Mouse (Mus musculus): ENCODE data around the gene Trmt112. TPM values are rescaled to one million over a fixed set of nuclear protein-coding genes. Genes with fewer than 3 reads are reported as not detected.

The Trmt112 gene
- 173 and 177 TPM in 2 replicates for polyA plus RNA-seq (2014; fragmentation: Nextera tagmentation; extraction: Ambion mirVana)

- under 1% methylated on average over 65 of the region's 65 CpGs for WGBS
Measured at GRCm38 (mm10) chr19:6909507-6910289, at the start of gene Trmt112, which contains the start of gene Prdx5. Gene Trmt112 (plus strand): TSS chr19:6909698. Gene Prdx5 (minus strand): TSS chr19:6910106.

GRCm38 (mm10) chr19:6859971-6860370 is 49.5 kb upstream of the Trmt112 start:
- Histone ChIP-seq H3K4me1 (ENCODE audit: control insufficient read depth, insufficient read depth, low read length) (peaks cover 3% of the 10 kb centered on the region; the same call in 1 of the 2 replicates), H3K9ac (ENCODE audit: low read length) (no peak overlapping the region), H3K27me3 (ENCODE audit: control insufficient read depth, insufficient read depth, low read length) (peaks cover 11% of the 10 kb centered on the region), H3K9me3 (ENCODE audit: control insufficient read depth, low read length) (no peaks in the 10 kb centered on the region), H3K4me3 (ENCODE audit: low read depth, low read length) (no peak overlapping the region), H3K27ac (replicated peaks; ENCODE audit: low read depth, low read length) (no peak overlapping the region), H3K36me3 (ENCODE audit: control insufficient read depth, insufficient read depth, low read length) (no peaks in the 10 kb centered on the region), H3K4me2 (ENCODE audit: low read depth, severe bottlenecking) (no peak overlapping the region)
- ATAC-seq (ENCODE audit: insufficient number of reproducible peaks, low FRiP score, low TSS enrichment, low read depth) (no peak), DNase-seq (ENCODE audit: low spot score) (no peak)
- WGBS = 94% methylated on average over 3 of the region's 3 CpGs

More at GRCm38 (mm10) chr19:6909507-6910289, at the start of gene Trmt112, which contains the start of gene Prdx5:
- no peaks in the 10 kb centered on the region for H3K27me3 ChIP-seq (ENCODE audit: control insufficient read depth, insufficient read depth, low read length)
- peak within 1 kb of the TSS; percentile 67 for H3K9ac ChIP-seq (ENCODE audit: low read length)
- H3K4me1 ChIP-seq (ENCODE audit: control insufficient read depth, insufficient read depth, low read length) = peaks cover 13% of the 10 kb centered on the region; the same call in 1 of the 2 replicates
- peak within 1 kb of the TSS; percentile 80 for H3K4me2 ChIP-seq (ENCODE audit: low read depth, severe bottlenecking)
- DNase-seq (ENCODE audit: low spot score) (peak; percentile 93), ATAC-seq (ENCODE audit: insufficient number of reproducible peaks, low FRiP score, low TSS enrichment, low read depth) (peak; percentile 90)
- peak within 1 kb of the TSS; percentile 60 for H3K4me3 ChIP-seq (ENCODE audit: low read depth, low read length)
- peaks cover 15% of the 10 kb centered on the region for H3K36me3 ChIP-seq (ENCODE audit: control insufficient read depth, insufficient read depth, low read length)
- peak within 1 kb of the TSS; percentile 98 for H3K27ac ChIP-seq (replicated peaks; ENCODE audit: low read depth, low read length)
- H3K9me3 ChIP-seq (ENCODE audit: control insufficient read depth, low read length) = no peaks in the 10 kb centered on the region

- peaks cover under 1% of the 10 kb centered on the region; the same call in 1 of the 2 replicates for H3K4me1 ChIP-seq (ENCODE audit: control insufficient read depth, insufficient read depth, low read length)
- WGBS = 91% methylated on average over 6 of the region's 6 CpGs
- no peak overlapping the region for H3K4me2 ChIP-seq (ENCODE audit: low read depth, severe bottlenecking)
- H3K4me3 ChIP-seq (ENCODE audit: low read depth, low read length) = no peak overlapping the region
- DNase-seq (ENCODE audit: low spot score) = no peak
- H3K9me3 ChIP-seq (ENCODE audit: control insufficient read depth, low read length) = no peaks in the 10 kb centered on the region
- H3K27ac ChIP-seq (replicated peaks; ENCODE audit: low read depth, low read length) = no peak overlapping the region
- no peak for ATAC-seq (ENCODE audit: insufficient number of reproducible peaks, low FRiP score, low TSS enrichment, low read depth)
- no peaks in the 10 kb centered on the region for H3K36me3 ChIP-seq (ENCODE audit: control insufficient read depth, insufficient read depth, low read length)
- H3K27me3 ChIP-seq (ENCODE audit: control insufficient read depth, insufficient read depth, low read length) = peaks cover 7% of the 10 kb centered on the region; the same call in 1 of the 2 replicates
- H3K9ac ChIP-seq (ENCODE audit: low read length) = no peak overlapping the region
Measured at GRCm38 (mm10) chr19:6860706-6861105, 48.8 kb upstream of the Trmt112 start.

- no peaks in the 10 kb centered on the region for H3K4me1 ChIP-seq (ENCODE audit: control insufficient read depth, insufficient read depth, low read length)
- H3K4me2 ChIP-seq (ENCODE audit: low read depth, severe bottlenecking) = no peak overlapping the region
- no peaks in the 10 kb centered on the region for H3K36me3 ChIP-seq (ENCODE audit: control insufficient read depth, insufficient read depth, low read length)
- WGBS = 87% methylated on average over 4 of the region's 4 CpGs
- DNase-seq (ENCODE audit: low spot score) (no peak), ATAC-seq (ENCODE audit: insufficient number of reproducible peaks, low FRiP score, low TSS enrichment, low read depth) (no peak)
- H3K27me3 ChIP-seq (ENCODE audit: control insufficient read depth, insufficient read depth, low read length) = 0 out of 2 replicates have a peak, but pooled peaks cover 2% of the 10 kb centered on the region
- no peaks in the 10 kb centered on the region for H3K9me3 ChIP-seq (ENCODE audit: control insufficient read depth, low read length)
- no peak overlapping the region for H3K4me3 ChIP-seq (ENCODE audit: low read depth, low read length)
- no peak overlapping the region for H3K9ac ChIP-seq (ENCODE audit: low read length)
- no peak overlapping the region for H3K27ac ChIP-seq (replicated peaks; ENCODE audit: low read depth, low read length)
Measured at GRCm38 (mm10) chr19:6861451-6861850, 48.0 kb upstream of the Trmt112 start.

GRCm38 (mm10) chr19:6869355-6869754 is 40.1 kb upstream of the Trmt112 start:
- Histone ChIP-seq H3K27me3 (ENCODE audit: control insufficient read depth, insufficient read depth, low read length) (no peaks in the 10 kb centered on the region), H3K4me2 (ENCODE audit: low read depth, severe bottlenecking) (peak overlapping the region; percentile 15; the same call in 1 of the 2 replicates), H3K4me1 (ENCODE audit: control insufficient read depth, insufficient read depth, low read length) (0 out of 2 replicates have a peak, but pooled peaks cover 3% of the 10 kb centered on the region), H3K36me3 (ENCODE audit: control insufficient read depth, insufficient read depth, low read length) (no peaks in the 10 kb centered on the region), H3K4me3 (ENCODE audit: low read depth, low read length) (no peak overlapping the region), H3K9me3 (ENCODE audit: control insufficient read depth, low read length) (no peaks in the 10 kb centered on the region), H3K9ac (ENCODE audit: low read length) (peak overlapping the region; percentile 34; the same call in 1 of the 2 replicates), H3K27ac (replicated peaks; ENCODE audit: low read depth, low read length) (no peak overlapping the region)
- no peak for DNase-seq (ENCODE audit: low spot score)
- WGBS = 2% methylated on average over 5 of the region's 5 CpGs
- no peak for ATAC-seq (ENCODE audit: insufficient number of reproducible peaks, low FRiP score, low TSS enrichment, low read depth)

GRCm38 (mm10) chr19:6871574-6872271 is 37.8 kb upstream of the Trmt112 start:
- H3K9ac ChIP-seq (ENCODE audit: low read length) = no peak overlapping the region
- H3K27ac ChIP-seq (replicated peaks; ENCODE audit: low read depth, low read length) = no peak overlapping the region
- H3K4me2 ChIP-seq (ENCODE audit: low read depth, severe bottlenecking) = no peak overlapping the region
- 70% methylated on average over 5 of the region's 5 CpGs for WGBS
- no peak for DNase-seq (ENCODE audit: low spot score)
- ATAC-seq (ENCODE audit: insufficient number of reproducible peaks, low FRiP score, low TSS enrichment, low read depth) = no peak
- H3K9me3 ChIP-seq (ENCODE audit: control insufficient read depth, low read length) = no peaks in the 10 kb centered on the region
- no peaks in the 10 kb centered on the region for H3K27me3 ChIP-seq (ENCODE audit: control insufficient read depth, insufficient read depth, low read length)
- 0 out of 2 replicates have a peak, but pooled peaks cover 3% of the 10 kb centered on the region for H3K4me1 ChIP-seq (ENCODE audit: control insufficient read depth, insufficient read depth, low read length)
- no peaks in the 10 kb centered on the region for H3K36me3 ChIP-seq (ENCODE audit: control insufficient read depth, insufficient read depth, low read length)
- H3K4me3 ChIP-seq (ENCODE audit: low read depth, low read length) = no peak overlapping the region

GRCm38 (mm10) chr19:6872701-6873100 is 36.8 kb upstream of the Trmt112 start:
- no peaks in the 10 kb centered on the region for H3K36me3 ChIP-seq (ENCODE audit: control insufficient read depth, insufficient read depth, low read length)
- 0 out of 2 replicates have a peak, but pooled peaks cover 3% of the 10 kb centered on the region for H3K4me1 ChIP-seq (ENCODE audit: control insufficient read depth, insufficient read depth, low read length)
- H3K4me2 ChIP-seq (ENCODE audit: low read depth, severe bottlenecking) = no peak overlapping the region
- no peak overlapping the region for H3K4me3 ChIP-seq (ENCODE audit: low read depth, low read length)
- H3K9me3 ChIP-seq (ENCODE audit: control insufficient read depth, low read length) = no peaks in the 10 kb centered on the region
- DNase-seq (ENCODE audit: low spot score) (no peak), ATAC-seq (ENCODE audit: insufficient number of reproducible peaks, low FRiP score, low TSS enrichment, low read depth) (no peak)
- WGBS = 85% methylated on average over 3 of the region's 3 CpGs
- H3K27me3 ChIP-seq (ENCODE audit: control insufficient read depth, insufficient read depth, low read length) = no peaks in the 10 kb centered on the region
- H3K9ac ChIP-seq (ENCODE audit: low read length) = no peak overlapping the region
- no peak overlapping the region for H3K27ac ChIP-seq (replicated peaks; ENCODE audit: low read depth, low read length)

DNA sequence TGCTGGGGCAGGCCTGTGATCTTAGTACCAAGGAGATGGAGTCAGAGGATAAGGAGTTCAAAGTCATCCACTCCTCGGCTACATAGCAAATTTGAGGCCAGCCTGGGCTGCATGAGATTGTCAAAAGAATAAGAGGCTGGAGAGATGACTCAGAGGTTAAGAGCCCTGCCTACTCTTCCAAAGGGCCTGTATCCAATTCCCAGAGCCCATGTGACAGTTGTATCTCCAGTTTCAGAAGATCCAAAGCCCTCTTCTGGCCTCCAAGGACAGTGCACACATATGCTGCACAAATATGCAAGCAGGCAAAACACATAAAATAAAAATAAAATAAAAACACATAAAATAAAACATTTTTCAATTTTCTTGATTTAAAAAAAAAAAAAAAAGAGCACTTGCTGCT is 35.2 kb upstream of the Trmt112 start:
- Histone ChIP-seq H3K4me3 (ENCODE audit: low read depth, low read length) (no peak overlapping the region), H3K36me3 (ENCODE audit: control insufficient read depth, insufficient read depth, low read length) (no peaks in the 10 kb centered on the region), H3K9me3 (ENCODE audit: control insufficient read depth, low read length) (no peaks in the 10 kb centered on the region), H3K27me3 (ENCODE audit: control insufficient read depth, insufficient read depth, low read length) (no peaks in the 10 kb centered on the region), H3K4me1 (ENCODE audit: control insufficient read depth, insufficient read depth, low read length) (0 out of 2 replicates have a peak, but pooled peaks cover 3% of the 10 kb centered on the region), H3K27ac (replicated peaks; ENCODE audit: low read depth, low read length) (no peak overlapping the region), H3K9ac (ENCODE audit: low read length) (no peak overlapping the region), H3K4me2 (ENCODE audit: low read depth, severe bottlenecking) (no peak overlapping the region)
- DNase-seq (ENCODE audit: low spot score) (no peak), ATAC-seq (ENCODE audit: insufficient number of reproducible peaks, low FRiP score, low TSS enrichment, low read depth) (no peak)
- 89% methylated on average over 1 of the region's 1 CpGs for WGBS
